Mouse (Mus musculus) frontal cortex, postnatal 14 days (tissue): ENCODE measurements around the gene Trrap.
"Not testable (repeated sequence)": the region's sequence is repeated elsewhere in the genome, so short reads cannot be mapped to it uniquely, and the experiment has no call there.

Experiments
- DNase-seq, 2 experiments: peaks; one replicate each; pipeline ENCODE4 v3.0.0; 2022; ENCODE audit warnings: low spot score in 2 of 2

The Trrap gene

GRCm38 (mm10) chr5:144767106-144767798, at the start of gene Trrap:
TSS of gene Trrap (plus strand) at chr5:144767732.
- not testable (repeated sequence) for DNase-seq

GRCm38 (mm10) chr5:144719781-144720180, 47.8 kb upstream of the Trrap start:
- DNase-seq, result peak in 1 of 2 experiments; percentile 33

- peak in 1 of 2 experiments; percentile 31 for DNase-seq
These were observed 47.3 kb upstream of the Trrap start for GRCm38 (mm10) chr5:144720281-144720680.

GRCm38 (mm10) chr5:144724926-144725325, 42.6 kb upstream of the Trrap start:
- no peak for DNase-seq

GRCm38 (mm10) chr5:144725554-144725953, 42.0 kb upstream of the Trrap start:
- DNase-seq, result no peak

GRCm38 (mm10) chr5:144727119-144727518, 40.4 kb upstream of the Trrap start:
- peak; percentile 45 to 82 for DNase-seq

- DNase-seq, result no peak
These were observed 39.3 kb upstream of the Trrap start for GRCm38 (mm10) chr5:144728237-144728636.

DNA sequence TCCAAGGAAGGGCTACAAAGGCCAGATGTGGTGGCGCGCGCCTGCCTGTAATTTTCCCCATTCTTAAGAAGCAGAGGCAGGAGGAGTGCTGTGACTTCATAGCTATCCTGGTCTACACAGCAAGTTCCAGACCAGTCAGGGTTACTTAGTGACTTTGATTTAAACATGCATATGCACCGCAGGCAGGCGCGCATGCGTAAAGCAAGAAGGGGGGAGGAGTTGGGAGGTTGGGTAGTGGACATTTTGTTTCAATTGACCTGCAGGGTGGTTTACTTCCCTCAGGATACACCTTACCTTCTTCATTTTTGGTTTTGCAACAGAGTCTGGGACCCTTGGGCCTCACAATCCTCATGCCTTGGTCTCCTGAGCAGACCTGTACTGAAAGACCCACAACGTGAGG, 38.3 kb upstream of the Trrap start:
- DNase-seq, result no peak

- peak in 1 of 2 experiments; percentile 79 for DNase-seq
These were observed 33.6 kb upstream of the Trrap start for GRCm38 (mm10) chr5:144733953-144734352.

DNA sequence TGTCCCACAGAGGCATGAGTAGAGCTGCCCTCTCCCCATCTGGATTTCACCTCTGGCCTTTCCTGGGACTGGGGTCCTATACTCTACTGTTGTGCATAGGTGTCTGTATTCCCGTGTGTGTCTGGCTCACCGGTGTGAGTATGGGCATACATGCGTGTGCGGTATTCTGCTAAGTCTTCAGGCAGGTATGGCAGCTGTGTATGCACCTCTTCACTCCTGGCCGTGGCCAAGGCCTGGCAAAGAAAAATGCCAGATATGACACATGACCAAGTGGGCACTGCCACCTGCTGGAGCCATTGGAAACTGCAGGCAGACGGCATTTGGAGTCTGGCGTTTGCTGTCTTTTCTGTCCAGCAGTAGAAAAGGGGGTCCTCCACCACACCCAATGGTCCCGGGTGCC, 32.6 kb upstream of the Trrap start:
- DNase-seq, result peak; percentile 51 to 79

GRCm38 (mm10) chr5:144737101-144737500, 30.4 kb upstream of the Trrap start:
- no peak for DNase-seq

DNA sequence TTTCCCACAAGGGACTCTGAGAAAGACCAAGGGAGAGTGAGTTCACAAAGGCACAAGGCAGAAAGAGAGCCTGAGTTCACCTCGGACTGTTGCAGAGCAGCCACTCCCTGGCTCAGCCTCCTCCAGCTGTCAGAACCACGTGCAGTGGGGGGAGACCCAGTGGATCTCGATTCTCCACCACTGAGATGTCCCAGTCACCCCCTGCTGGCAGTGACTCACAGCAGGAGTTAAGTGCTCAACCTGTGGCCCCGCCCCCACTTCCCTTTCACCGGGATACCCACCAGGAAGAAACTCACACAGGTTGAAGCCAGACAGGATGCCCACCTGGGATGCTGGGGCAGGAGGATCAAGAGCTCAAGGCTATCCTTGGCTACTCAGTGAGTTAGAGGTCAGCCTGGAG, 15.1 kb upstream of the Trrap start:
- DNase-seq, result no peak

DNA sequence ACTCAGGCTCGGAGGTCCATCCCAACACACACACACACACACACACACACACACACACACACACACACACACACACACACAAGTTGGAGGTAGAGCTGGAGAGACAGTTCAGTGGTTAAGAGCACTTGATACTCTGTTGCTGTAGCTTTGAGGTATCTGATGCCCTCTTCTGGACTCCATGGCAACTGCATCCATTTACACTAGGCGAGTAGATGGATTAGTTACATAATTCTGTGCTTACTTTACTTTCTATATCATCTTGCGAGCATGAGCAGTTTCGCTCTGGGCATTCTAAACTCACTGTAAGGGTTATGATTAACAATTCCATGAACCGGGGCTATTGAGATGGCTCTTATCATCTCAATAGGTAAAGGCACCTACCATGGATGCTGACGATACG, 14.5 kb upstream of the Trrap start:
- DNase-seq, result peak; percentile 61 to 75

- DNase-seq, result no peak
These were observed 12.3 kb upstream of the Trrap start for GRCm38 (mm10) chr5:144755191-144755590.

DNA sequence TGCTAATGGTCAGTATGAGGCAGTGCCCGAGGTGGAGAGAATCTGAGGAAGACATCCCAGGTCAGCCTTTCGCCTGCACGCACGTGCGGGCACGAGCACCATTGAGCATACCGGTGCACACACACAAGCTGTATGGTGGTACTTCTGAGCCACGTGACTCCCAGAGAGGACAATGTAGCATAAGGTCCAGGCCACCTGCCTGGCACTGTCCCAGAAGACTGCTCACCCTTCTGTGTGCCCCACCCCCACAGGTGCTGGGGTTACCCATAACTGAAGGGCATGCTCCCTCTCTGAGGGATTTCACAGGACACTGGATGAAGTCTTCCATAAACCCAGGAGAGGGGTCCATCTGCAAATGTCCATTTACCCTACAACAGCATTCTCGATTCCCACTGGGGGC, 10.1 kb upstream of the Trrap start:
- DNase-seq, result no peak

- DNase-seq, result peak; percentile 25 to 48
These were observed 9.1 kb upstream of the Trrap start for GRCm38 (mm10) chr5:144758422-144758821.

DNA sequence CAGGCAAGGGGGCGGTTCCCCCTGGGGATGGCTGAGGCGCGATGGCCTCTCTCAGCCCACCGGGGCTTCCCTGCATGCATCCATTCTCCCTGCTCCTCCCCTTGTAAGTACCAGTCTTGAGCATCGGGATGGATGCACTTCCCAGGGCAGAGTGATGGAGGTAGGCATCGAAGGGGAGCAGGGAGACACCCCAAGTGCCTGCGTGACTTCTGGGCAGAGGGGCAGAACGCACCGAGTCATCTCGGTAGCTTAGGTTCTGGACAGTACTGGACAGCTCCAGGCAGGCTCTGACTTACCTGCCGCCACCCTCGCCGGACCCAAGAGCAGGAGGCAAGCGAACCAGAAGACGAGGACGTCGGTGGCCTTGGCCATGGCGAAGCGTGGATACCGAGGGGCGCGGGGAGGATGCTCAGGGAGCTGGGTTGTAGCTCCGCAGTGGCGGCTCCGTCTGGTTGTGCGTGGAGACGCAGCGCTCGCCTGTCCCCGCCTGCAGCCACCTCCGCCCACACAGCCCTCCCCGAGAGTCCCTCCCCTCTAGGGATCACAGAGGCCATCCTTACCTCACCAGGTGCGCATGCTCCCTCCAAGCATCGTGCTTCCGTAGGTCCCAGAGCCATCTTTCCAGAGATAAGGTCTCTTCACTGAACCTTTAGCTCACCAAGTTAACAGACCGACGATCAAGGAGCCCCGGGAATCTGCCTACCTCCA, 6.2 kb upstream of the Trrap start, which contains the start of gene Tmem130:
TSS of gene Tmem130 (minus strand) at position 658 of the 708 bp plus-strand sequence.
- peak; percentile 71 to 77 for DNase-seq

GRCm38 (mm10) chr5:144766026-144766425, 1.5 kb upstream of the Trrap start:
- no peak for DNase-seq

DNA sequence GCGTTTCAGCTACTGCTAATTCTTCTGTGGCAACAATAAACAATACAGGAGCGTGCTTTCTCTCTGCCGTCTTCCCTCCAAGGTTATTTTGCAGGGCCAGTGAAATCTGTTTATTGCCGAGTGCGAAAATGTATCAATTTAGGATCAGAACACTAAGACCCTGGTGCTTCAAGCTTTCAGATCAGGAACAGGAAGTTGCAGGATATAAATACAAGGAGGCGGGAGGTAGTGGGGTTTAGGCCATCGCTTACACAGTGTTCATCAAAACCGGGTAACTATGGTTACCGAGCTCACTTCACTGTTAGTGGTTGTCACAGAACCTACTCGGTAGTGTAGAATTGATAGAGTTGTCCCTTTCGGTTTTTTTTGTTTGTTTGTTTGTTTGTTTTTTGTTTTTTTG, 886 bp upstream of the Trrap start:
- DNase-seq, result no peak

DNA sequence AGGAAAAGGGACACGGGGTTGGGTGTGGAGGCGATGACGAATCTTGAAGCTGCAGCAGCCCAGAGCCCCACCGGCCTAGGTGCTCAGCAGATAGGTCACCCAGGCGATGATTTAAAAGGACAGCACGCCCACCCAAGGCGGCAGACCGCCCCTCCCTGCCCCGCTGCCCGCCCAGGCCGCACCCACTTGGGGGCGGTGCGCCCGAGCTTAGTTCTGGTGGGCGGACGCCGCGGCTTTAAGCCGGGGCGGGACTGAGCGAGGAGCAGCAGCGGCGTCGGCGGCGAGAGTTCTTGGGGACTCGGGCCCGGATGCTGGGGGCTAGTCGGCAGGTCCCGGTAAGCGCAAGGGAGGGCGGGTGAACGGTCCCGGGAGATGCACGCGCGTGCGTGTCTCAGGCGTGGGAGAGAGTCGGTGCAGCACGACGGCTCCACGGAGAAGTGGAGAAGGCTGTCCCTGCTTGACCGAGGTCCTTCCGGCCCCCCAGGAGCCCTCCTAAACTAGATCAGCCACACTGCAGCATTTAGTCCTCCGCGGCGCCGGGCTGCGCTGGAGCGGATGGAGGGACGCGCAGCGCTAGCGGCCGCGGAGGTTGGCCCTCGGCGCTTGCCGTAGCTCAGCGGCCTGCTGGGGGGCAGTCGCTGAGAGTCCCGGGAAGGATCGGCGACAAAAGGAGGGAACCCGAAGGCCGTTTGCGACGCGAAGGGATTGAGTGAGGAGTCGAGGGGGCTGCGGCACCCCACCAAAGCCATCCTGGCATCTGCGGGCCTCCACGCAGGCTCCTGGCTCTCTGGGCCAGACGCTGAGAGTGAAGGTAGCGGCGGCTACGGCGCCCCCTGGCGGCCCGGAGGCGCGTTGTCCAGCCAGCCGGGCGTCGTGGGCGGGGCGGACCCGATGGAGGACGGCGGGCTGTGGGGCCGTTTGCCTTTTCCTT, 644 bp downstream of the Trrap start:
- DNase-seq, result peak; percentile 78 to 80

DNA sequence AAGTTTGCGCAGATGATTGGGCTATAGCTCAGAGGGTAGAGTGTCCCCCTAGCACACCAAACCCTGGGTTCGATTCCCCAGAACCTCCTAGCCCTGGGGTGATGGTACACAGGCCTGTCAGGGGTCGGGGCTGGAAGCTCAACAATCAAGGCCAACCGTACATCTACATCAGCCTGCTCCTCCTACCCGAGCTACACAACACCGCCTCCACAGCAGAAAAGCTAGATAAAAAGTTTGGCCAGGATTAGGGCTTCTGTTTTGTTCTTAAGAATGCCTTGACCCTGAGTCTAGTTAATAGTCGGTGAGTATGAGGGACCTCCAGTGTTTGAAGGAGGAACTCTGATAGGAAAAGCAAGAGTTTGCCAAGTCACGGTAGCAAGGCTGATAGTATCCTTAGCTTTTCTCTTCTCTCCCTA, 1.5 kb downstream of the Trrap start:
- DNase-seq, result no peak

- DNase-seq, result no peak
These were observed 5.7 kb downstream of the Trrap start for GRCm38 (mm10) chr5:144773231-144773630.
